Mouse (Mus musculus): ENCODE measurements around the gene Lamtor5. TPM values are rescaled to one million over a fixed set of nuclear protein-coding genes. Genes with fewer than 3 reads are reported as not detected.

Lamtor5 gene
- 50.9 and 52.1 TPM in 2 replicates for total RNA-seq (2014; rRNA removed)
- 48.9 and 54.5 TPM in 2 replicates for polyA plus RNA-seq (2012; rRNA removed)

- no peaks in the 10 kb centered on the region for H3K27me3 ChIP-seq (ENCODE audit: control insufficient read depth, insufficient read depth, low read length)
- WGBS = 1% methylated on average over 43 of the region's 43 CpGs
- DNase-seq (ENCODE audit: extremely low read depth, low read depth, low spot score) = peak; percentile 74
- H3K79me2 ChIP-seq (ENCODE audit: control insufficient read depth, insufficient read depth, low read length) = peaks cover 4% of the 10 kb centered on the region; the same call in 1 of the 2 replicates
- H3K27ac ChIP-seq (replicated peaks; ENCODE audit: insufficient read depth, low read depth, low read length) = peak within 1 kb of the TSS; percentile 57
- H3K4me1 ChIP-seq (ENCODE audit: control insufficient read depth, insufficient read depth, low read length) = peaks cover 4% of the 10 kb centered on the region
- H3K36me3 ChIP-seq (ENCODE audit: control insufficient read depth, insufficient read depth, low read length) = peaks cover 11% of the 10 kb centered on the region
- TF ChIP-seq CTCF (IDR thresholded peaks at IDR 0.05; ENCODE audit: low read depth, low read length) = no peak
- TF ChIP-seq POLR2A (IDR thresholded peaks at IDR 0.05; ENCODE audit: extremely low read depth, insufficient read depth, low read length) = peak; percentile 58; the same call in 1 of the 2 replicates
- peak within 1 kb of the TSS; percentile 90 for H3K9ac ChIP-seq (ENCODE audit: low read depth, low read length)
- H3K4me3 ChIP-seq (ENCODE audit: insufficient read depth, low read depth, low read length) = peak within 1 kb of the TSS; percentile 88
These were observed at the start of gene Lamtor5 for GRCm38 (mm10) chr3:107278479-107279269. TSS of gene Lamtor5 (plus strand) at chr3:107278858.

GRCm38 (mm10) chr3:107229221-107229620 is 49.4 kb upstream of the Lamtor5 start:
- no peak overlapping the region for H3K4me3 ChIP-seq (ENCODE audit: insufficient read depth, low read depth, low read length)
- no peak for TF ChIP-seq POLR2A (IDR thresholded peaks at IDR 0.05; ENCODE audit: extremely low read depth, insufficient read depth, low read length)
- TF ChIP-seq CTCF (IDR thresholded peaks at IDR 0.05; ENCODE audit: low read depth, low read length) = no peak
- no peaks in the 10 kb centered on the region for H3K27me3 ChIP-seq (ENCODE audit: control insufficient read depth, insufficient read depth, low read length)
- no peaks in the 10 kb centered on the region for H3K79me2 ChIP-seq (ENCODE audit: control insufficient read depth, insufficient read depth, low read length)
- peaks cover 19% of the 10 kb centered on the region for H3K4me1 ChIP-seq (ENCODE audit: control insufficient read depth, insufficient read depth, low read length)
- H3K36me3 ChIP-seq (ENCODE audit: control insufficient read depth, insufficient read depth, low read length) = no peaks in the 10 kb centered on the region
- peak overlapping the region; percentile 49 for H3K27ac ChIP-seq (replicated peaks; ENCODE audit: insufficient read depth, low read depth, low read length)
- H3K9ac ChIP-seq (ENCODE audit: low read depth, low read length) = no peak overlapping the region
- peak; percentile 76 for DNase-seq (ENCODE audit: extremely low read depth, low read depth, low spot score)
- 13% methylated on average over 5 of the region's 5 CpGs for WGBS

- Histone ChIP-seq H3K4me3 (ENCODE audit: insufficient read depth, low read depth, low read length) (no peak overlapping the region), H3K27ac (replicated peaks; ENCODE audit: insufficient read depth, low read depth, low read length) (peak overlapping the region; percentile 49), H3K9ac (ENCODE audit: low read depth, low read length) (no peak overlapping the region), H3K4me1 (ENCODE audit: control insufficient read depth, insufficient read depth, low read length) (peaks cover 24% of the 10 kb centered on the region), H3K27me3 (ENCODE audit: control insufficient read depth, insufficient read depth, low read length) (no peaks in the 10 kb centered on the region), H3K36me3 (ENCODE audit: control insufficient read depth, insufficient read depth, low read length) (no peaks in the 10 kb centered on the region), H3K79me2 (ENCODE audit: control insufficient read depth, insufficient read depth, low read length) (no peaks in the 10 kb centered on the region)
- TF ChIP-seq POLR2A (IDR thresholded peaks at IDR 0.05; ENCODE audit: extremely low read depth, insufficient read depth, low read length) (no peak), CTCF (IDR thresholded peaks at IDR 0.05; ENCODE audit: low read depth, low read length) (no peak)
- 17% methylated on average over 5 of the region's 5 CpGs for WGBS
- DNase-seq (ENCODE audit: extremely low read depth, low read depth, low spot score) = peak; percentile 99
These were observed 48.8 kb upstream of the Lamtor5 start for GRCm38 (mm10) chr3:107229822-107230221.

GRCm38 (mm10) chr3:107230527-107230926 is 48.1 kb upstream of the Lamtor5 start, which contains the start of gene A630076J17Rik:
TSS of gene A630076J17Rik (plus strand) at chr3:107230614.
- TF ChIP-seq POLR2A (IDR thresholded peaks at IDR 0.05; ENCODE audit: extremely low read depth, insufficient read depth, low read length) = no peak
- H3K9ac ChIP-seq (ENCODE audit: low read depth, low read length) = no peak within 1 kb of the TSS; the same call in 1 of the 2 replicates
- no peaks in the 10 kb centered on the region for H3K36me3 ChIP-seq (ENCODE audit: control insufficient read depth, insufficient read depth, low read length)
- H3K4me1 ChIP-seq (ENCODE audit: control insufficient read depth, insufficient read depth, low read length) = peaks cover 28% of the 10 kb centered on the region
- WGBS = 4% methylated on average over 1 of the region's 1 CpGs
- H3K27ac ChIP-seq (replicated peaks; ENCODE audit: insufficient read depth, low read depth, low read length) = peak within 1 kb of the TSS; percentile 67
- H3K27me3 ChIP-seq (ENCODE audit: control insufficient read depth, insufficient read depth, low read length) = no peaks in the 10 kb centered on the region
- no peak within 1 kb of the TSS for H3K4me3 ChIP-seq (ENCODE audit: insufficient read depth, low read depth, low read length)
- DNase-seq (ENCODE audit: extremely low read depth, low read depth, low spot score) = peak; percentile 79
- H3K79me2 ChIP-seq (ENCODE audit: control insufficient read depth, insufficient read depth, low read length) = no peaks in the 10 kb centered on the region

- no peak for TF ChIP-seq CTCF (IDR thresholded peaks at IDR 0.05; ENCODE audit: low read depth, low read length)
- no peak for TF ChIP-seq POLR2A (IDR thresholded peaks at IDR 0.05; ENCODE audit: extremely low read depth, insufficient read depth, low read length)
These were observed 47.5 kb upstream of the Lamtor5 start for GRCm38 (mm10) chr3:107231202-107231601.

GRCm38 (mm10) chr3:107233351-107233813 is 45.3 kb upstream of the Lamtor5 start:
- H3K4me1 ChIP-seq (ENCODE audit: control insufficient read depth, insufficient read depth, low read length) = peaks cover 36% of the 10 kb centered on the region
- H3K9ac ChIP-seq (ENCODE audit: low read depth, low read length) = no peak overlapping the region

More at GRCm38 (mm10) chr3:107231202-107231601, 47.5 kb upstream of the Lamtor5 start:
- no peak for DNase-seq (ENCODE audit: extremely low read depth, low read depth, low spot score)
- H3K4me1 ChIP-seq (ENCODE audit: control insufficient read depth, insufficient read depth, low read length) = peaks cover 28% of the 10 kb centered on the region
- H3K27me3 ChIP-seq (ENCODE audit: control insufficient read depth, insufficient read depth, low read length) = no peaks in the 10 kb centered on the region
- 66% methylated on average over 4 of the region's 4 CpGs for WGBS
- no peak overlapping the region for H3K9ac ChIP-seq (ENCODE audit: low read depth, low read length)
- no peak overlapping the region for H3K4me3 ChIP-seq (ENCODE audit: insufficient read depth, low read depth, low read length)
- H3K27ac ChIP-seq (replicated peaks; ENCODE audit: insufficient read depth, low read depth, low read length) = no peak overlapping the region
- no peaks in the 10 kb centered on the region for H3K79me2 ChIP-seq (ENCODE audit: control insufficient read depth, insufficient read depth, low read length)
- no peaks in the 10 kb centered on the region for H3K36me3 ChIP-seq (ENCODE audit: control insufficient read depth, insufficient read depth, low read length)

More at GRCm38 (mm10) chr3:107233351-107233813, 45.3 kb upstream of the Lamtor5 start:
- WGBS = 14% methylated on average over 11 of the region's 11 CpGs
- no peaks in the 10 kb centered on the region for H3K79me2 ChIP-seq (ENCODE audit: control insufficient read depth, insufficient read depth, low read length)
- H3K27ac ChIP-seq (replicated peaks; ENCODE audit: insufficient read depth, low read depth, low read length) = no peak overlapping the region
- H3K4me3 ChIP-seq (ENCODE audit: insufficient read depth, low read depth, low read length) = no peak overlapping the region
- DNase-seq (ENCODE audit: extremely low read depth, low read depth, low spot score) = peak; percentile 63
- no peaks in the 10 kb centered on the region for H3K36me3 ChIP-seq (ENCODE audit: control insufficient read depth, insufficient read depth, low read length)
- H3K27me3 ChIP-seq (ENCODE audit: control insufficient read depth, insufficient read depth, low read length) = no peaks in the 10 kb centered on the region
- TF ChIP-seq POLR2A (IDR thresholded peaks at IDR 0.05; ENCODE audit: extremely low read depth, insufficient read depth, low read length) (no peak), CTCF (IDR thresholded peaks at IDR 0.05; ENCODE audit: low read depth, low read length) (peak; percentile 78)

All from liver, adult 2 months (tissue).